Mouse (Mus musculus) neural tube, embryonic 12.5 days (tissue): ENCODE results near the gene Jmjd8. TPM values are rescaled to one million over a fixed set of nuclear protein-coding genes. Genes with fewer than 3 reads are reported as not detected.
"Not testable (repeated sequence)": the region's sequence is repeated elsewhere in the genome, so short reads cannot be mapped to it uniquely, and the experiment has no call there.

ENCODE experiments used
- ATAC-seq: fragments of 200-750 bp; cut with Nextera tagmentation; 2 replicates; pipeline ENCODE4 v1.8.0; 2017; ENCODE audit warnings: low read depth, mild to moderate bottlenecking, moderate TSS enrichment, moderate library complexity; ENCODE audit not compliant: low FRiP score
- H3K27ac ChIP-seq: fragments of 300-500 bp; sonication (generic); 2 replicates; pipeline ENCODE4 v1.5.1; 2016
- H3K27me3 ChIP-seq: fragments of 300-500 bp; sonication (generic); replicated peaks from 2 replicates; pipeline ENCODE4 v1.6.1; 2016; ENCODE audit warnings: mild to moderate bottlenecking
- H3K36me3 ChIP-seq: fragments of 300-500 bp; sonication (generic); 2 replicates; pipeline ENCODE4 v1.6.1; 2016; ENCODE audit warnings: mild to moderate bottlenecking
- H3K4me1 ChIP-seq: fragments of 300-500 bp; sonication (generic); 2 replicates; pipeline ENCODE4 v1.6.1; 2016
- H3K4me2 ChIP-seq: fragments of 300-500 bp; sonication (generic); replicated peaks from 2 replicates; pipeline ENCODE4 v1.6.1; 2016; ENCODE audit warnings: mild to moderate bottlenecking
- H3K4me3 ChIP-seq: fragments of 300-500 bp; sonication (generic); 2 replicates; pipeline ENCODE4 v1.5.1; 2016
- H3K9ac ChIP-seq: fragments of 300-500 bp; sonication (generic); 2 replicates; pipeline ENCODE4 v1.6.1; 2016; ENCODE audit warnings: mild to moderate bottlenecking
- H3K9me3 ChIP-seq: fragments of 300-500 bp; sonication (generic); 2 replicates; pipeline ENCODE4 v1.6.1; 2016; ENCODE audit warnings: mild to moderate bottlenecking
- WGBS: fragments of 180-500 bp; shearing (Covaris S2); methylation state at CpG from one replicate; pipeline ENCODE4 v1.1.7; 2016; 5-methylcytosine and 5-hydroxymethylcytosine counted together
- polyA plus RNA-seq: library from polyadenylated mRNA; unstranded; fragments of >200 nt; fragmentation: Nextera tagmentation; extraction: Ambion mirVana; gene quantifications from 2 replicates; pipeline ENCODE4 v1.2.1, GENCODE M21; 2016

Gene Jmjd8
- polyA plus RNA-seq, 1 experiment from 2014 or later, result 72.6 TPM

- Histone ChIP-seq H3K36me3 (no peaks in the 10 kb centered on the region), H3K27me3 (no peaks in the 10 kb centered on the region), H3K9me3 (no peaks in the 10 kb centered on the region), H3K4me3 (peak overlapping the region; percentile 80), H3K4me1 (peaks cover 62% of the 10 kb centered on the region), H3K4me2 (peak overlapping the region; percentile 95), H3K27ac (peak overlapping the region; percentile 34), H3K9ac (peak overlapping the region; percentile 72)
- 49% methylated on average over 17 of the region's 17 CpGs for WGBS
- no peak for ATAC-seq
Observed at GRCm38 (mm10) chr17:25794998-25795397, 33.7 kb upstream of the Jmjd8 start.

GRCm38 (mm10) chr17:25795609-25796092 is 33.0 kb upstream of the Jmjd8 start, which contains the start of gene AC134908.4:
Gene AC134908.4 (minus strand): TSS chr17:25795659.
- peak within 1 kb of the TSS; percentile 95 for H3K4me2 ChIP-seq
- H3K36me3 ChIP-seq, result no peaks in the 10 kb centered on the region
- H3K9ac ChIP-seq, result peak within 1 kb of the TSS; percentile 72
- no peak for ATAC-seq
- H3K9me3 ChIP-seq, result no peaks in the 10 kb centered on the region
- under 1% methylated on average over 6 of the region's 6 CpGs for WGBS
- H3K27ac ChIP-seq, result peak within 1 kb of the TSS; percentile 47
- H3K4me1 ChIP-seq, result peaks cover 59% of the 10 kb centered on the region
- H3K27me3 ChIP-seq, result no peaks in the 10 kb centered on the region
- peak within 1 kb of the TSS; percentile 80 for H3K4me3 ChIP-seq

- H3K4me2 ChIP-seq, result peak overlapping the region; percentile 95
- H3K4me3 ChIP-seq, result peak overlapping the region; percentile 80
- no peaks in the 10 kb centered on the region for H3K36me3 ChIP-seq
- peak overlapping the region; percentile 72 for H3K9ac ChIP-seq
- WGBS, result under 1% methylated on average over 37 of the region's 37 CpGs
- 0 out of 2 replicates have a peak, but pooled peaks have one; percentile 5 for ATAC-seq
- H3K4me1 ChIP-seq, result peaks cover 52% of the 10 kb centered on the region
- H3K27me3 ChIP-seq, result no peaks in the 10 kb centered on the region
- no peaks in the 10 kb centered on the region for H3K9me3 ChIP-seq
- peak overlapping the region; percentile 47 for H3K27ac ChIP-seq
Observed at GRCm38 (mm10) chr17:25796211-25796771, 32.4 kb upstream of the Jmjd8 start.

GRCm38 (mm10) chr17:25796951-25797369 is 31.7 kb upstream of the Jmjd8 start, which contains the start of gene Metrn:
Gene Metrn (minus strand): TSS chr17:25797136.
- Histone ChIP-seq H3K4me1 (peaks cover 49% of the 10 kb centered on the region), H3K9me3 (no peaks in the 10 kb centered on the region), H3K27me3 (no peaks in the 10 kb centered on the region), H3K4me3 (peak within 1 kb of the TSS; percentile 80), H3K4me2 (peak within 1 kb of the TSS; percentile 95), H3K27ac (peak within 1 kb of the TSS; percentile 47), H3K36me3 (no peaks in the 10 kb centered on the region), H3K9ac (peak within 1 kb of the TSS; percentile 72)
- peak; percentile 44; the same call in 1 of the 2 replicates for ATAC-seq
- under 1% methylated on average over 35 of the region's 35 CpGs for WGBS

GRCm38 (mm10) chr17:25801029-25801428 is 27.6 kb upstream of the Jmjd8 start:
- H3K27ac ChIP-seq, result no peak overlapping the region
- H3K9me3 ChIP-seq, result no peaks in the 10 kb centered on the region
- no peak overlapping the region for H3K9ac ChIP-seq
- no peak overlapping the region for H3K4me2 ChIP-seq
- no peaks in the 10 kb centered on the region for H3K36me3 ChIP-seq
- 9% methylated on average over 6 of the region's 6 CpGs for WGBS
- no peak for ATAC-seq
- H3K27me3 ChIP-seq, result no peaks in the 10 kb centered on the region
- peaks cover 32% of the 10 kb centered on the region for H3K4me1 ChIP-seq
- no peak overlapping the region for H3K4me3 ChIP-seq

- Histone ChIP-seq H3K4me1 (peaks cover 20% of the 10 kb centered on the region), H3K4me2 (peak overlapping the region; percentile 41), H3K27ac (peak overlapping the region; percentile 77), H3K27me3 (no peaks in the 10 kb centered on the region), H3K9ac (0 out of 2 replicates have a peak overlapping the region, but pooled peaks have one; percentile 26), H3K9me3 (no peaks in the 10 kb centered on the region), H3K36me3 (no peaks in the 10 kb centered on the region), H3K4me3 (no peak overlapping the region)
- peak; percentile 93 for ATAC-seq
- 8% methylated on average over 10 of the region's 10 CpGs for WGBS
Observed at GRCm38 (mm10) chr17:25802825-25803517, 25.7 kb upstream of the Jmjd8 start.

GRCm38 (mm10) chr17:25806507-25806906 is 22.2 kb upstream of the Jmjd8 start:
- Histone ChIP-seq H3K36me3 (no peaks in the 10 kb centered on the region), H3K4me1 (peaks cover 44% of the 10 kb centered on the region), H3K27me3 (peaks cover 9% of the 10 kb centered on the region), H3K27ac (no peak overlapping the region), H3K9me3 (no peaks in the 10 kb centered on the region), H3K9ac (no peak overlapping the region), H3K4me2 (no peak overlapping the region), H3K4me3 (no peak overlapping the region)
- 71% methylated on average over 4 of the region's 4 CpGs for WGBS
- ATAC-seq, result no peak

GRCm38 (mm10) chr17:25807452-25807851 is 21.2 kb upstream of the Jmjd8 start:
- ATAC-seq, H3K4me3 ChIP-seq, H3K4me2 ChIP-seq, H3K36me3 ChIP-seq, H3K9me3 ChIP-seq, H3K9ac ChIP-seq, H3K27ac ChIP-seq: not testable (repeated sequence)
- WGBS, result 54% methylated on average over 2 of the region's 2 CpGs
- Histone ChIP-seq H3K27me3 (peaks cover 12% of the 10 kb centered on the region), H3K4me1 (peaks cover 39% of the 10 kb centered on the region)

- no peak overlapping the region for H3K4me3 ChIP-seq
- H3K27ac ChIP-seq, result peak overlapping the region; percentile 90; the same call in 1 of the 2 replicates
- H3K27me3 ChIP-seq, result peaks cover 12% of the 10 kb centered on the region
- ATAC-seq, result no peak
- 34% methylated on average over 5 of the region's 5 CpGs for WGBS
- H3K4me2 ChIP-seq, result peak overlapping the region; percentile 86
- H3K4me1 ChIP-seq, result peaks cover 39% of the 10 kb centered on the region
- H3K9me3 ChIP-seq, result no peaks in the 10 kb centered on the region
- H3K36me3 ChIP-seq, result peaks cover 3% of the 10 kb centered on the region; the same call in 1 of the 2 replicates
- H3K9ac ChIP-seq, result peak overlapping the region; percentile 87; the same call in 1 of the 2 replicates
Observed at GRCm38 (mm10) chr17:25808028-25808427, 20.6 kb upstream of the Jmjd8 start.

GRCm38 (mm10) chr17:25808789-25809605 is 19.7 kb upstream of the Jmjd8 start, which contains the start of gene Fbxl16:
Gene Fbxl16 (plus strand): TSS chr17:25809085.
- ATAC-seq, result peak; percentile 80
- no peaks in the 10 kb centered on the region for H3K9me3 ChIP-seq
- H3K4me2 ChIP-seq, result peak within 1 kb of the TSS; percentile 86
- peak within 1 kb of the TSS; percentile 87 for H3K9ac ChIP-seq
- peaks cover 12% of the 10 kb centered on the region for H3K27me3 ChIP-seq
- peak within 1 kb of the TSS; percentile 77 for H3K4me3 ChIP-seq
- peaks cover 36% of the 10 kb centered on the region for H3K4me1 ChIP-seq
- WGBS, result under 1% methylated on average over 94 of the region's 100 CpGs
- H3K27ac ChIP-seq, result peak within 1 kb of the TSS; percentile 90
- peaks cover 3% of the 10 kb centered on the region; the same call in 1 of the 2 replicates for H3K36me3 ChIP-seq

- H3K4me2 ChIP-seq, result peak overlapping the region; percentile 86
- H3K4me3 ChIP-seq, result peak overlapping the region; percentile 77
- H3K36me3 ChIP-seq, result peaks cover 3% of the 10 kb centered on the region; the same call in 1 of the 2 replicates
- H3K9ac ChIP-seq, result peak overlapping the region; percentile 87
- H3K27me3 ChIP-seq, result peaks cover 12% of the 10 kb centered on the region
- H3K4me1 ChIP-seq, result peaks cover 36% of the 10 kb centered on the region
- WGBS, result 7% methylated on average over 25 of the region's 25 CpGs
- H3K27ac ChIP-seq, result peak overlapping the region; percentile 90
- no peaks in the 10 kb centered on the region for H3K9me3 ChIP-seq
- ATAC-seq, result peak; percentile 61
Observed at GRCm38 (mm10) chr17:25809606-25810340, 18.9 kb upstream of the Jmjd8 start.
